8 mouse cellular contexts compared by ENCODE assay signal in genomic region chr6:112489181-112489909, GRCm38 (mm10). TPM values are rescaled to one million over a fixed set of nuclear protein-coding genes. Genes with fewer than 3 reads are reported as not detected.
A peak's percentile ranks its signal among the peaks of the same experiment; 100 is the strongest.
DNase-seq lines count a peak whose midpoint lies in the region; ATAC-seq and TF ChIP-seq lines count a peak whose summit lies in the region.

No protein-coding gene starts in this region.

- peak overlapping the region; percentile 69 for H3K4me2 ChIP-seq in hindbrain, embryonic 13.5 days
- peak overlapping the region; percentile 11; the same call in 1 of the 2 replicates for H3K4me2 ChIP-seq in liver, embryonic 16.5 days (ENCODE audit: low read depth, low read length)

- peak; percentile 42 for ATAC-seq in hindbrain, embryonic 13.5 days (ENCODE audit: low FRiP score)
- no peak for ATAC-seq in liver, embryonic 16.5 days (ENCODE audit: low read depth)

- H3K4me1 ChIP-seq in testis, adult 2 months (ENCODE audit: control insufficient read depth, insufficient read depth, low read length) = peaks cover 14% of the 10 kb centered on the region
- peaks cover 22% of the 10 kb centered on the region for H3K4me1 ChIP-seq in hindbrain, embryonic 13.5 days (replicated peaks)
- no peaks in the 10 kb centered on the region for H3K4me1 ChIP-seq in liver, embryonic 16.5 days (ENCODE audit: control insufficient read depth, low read depth, low read length)

- H3K9ac ChIP-seq in hindbrain, embryonic 13.5 days = peak overlapping the region; percentile 56
- H3K9ac ChIP-seq in liver, embryonic 16.5 days (ENCODE audit: low read depth, low read length) = no peak overlapping the region

- peak overlapping the region; percentile 6 for H3K4me3 ChIP-seq in testis, adult 2 months (ENCODE audit: control insufficient read depth, low read depth, low read length)
- H3K4me3 ChIP-seq in hindbrain, embryonic 13.5 days = peak overlapping the region; percentile 41
- peak overlapping the region; percentile 13; the same call in 1 of the 2 replicates for H3K4me3 ChIP-seq in liver, embryonic 16.5 days (ENCODE audit: low read depth, low read length)

- H3K9me3 ChIP-seq in hindbrain, embryonic 13.5 days = no peaks in the 10 kb centered on the region
- H3K9me3 ChIP-seq in liver, embryonic 16.5 days (replicated peaks; ENCODE audit: control insufficient read depth, low read length) = no peaks in the 10 kb centered on the region

- 5% methylated on average over 72 of the region's 72 CpGs for WGBS in hindbrain, embryonic 13.5 days
- WGBS in liver, embryonic 16.5 days (ENCODE audit: insufficient replicate concordance) = 4% methylated on average over 69 of the region's 72 CpGs

- no peak for TF ChIP-seq CTCF in testis, adult 2 months (IDR thresholded peaks at IDR 0.05; ENCODE audit: control insufficient read depth, insufficient read depth, insufficient replicate concordance, low read depth, low read length)

- no peak for TF ChIP-seq POLR2A in testis, adult 2 months (IDR thresholded peaks at IDR 0.05; ENCODE audit: control insufficient read depth, low read depth, low read length)

- H3K36me3 ChIP-seq in testis, adult 2 months (ENCODE audit: control insufficient read depth, insufficient read depth, low read length) = no peaks in the 10 kb centered on the region
- no peaks in the 10 kb centered on the region for H3K36me3 ChIP-seq in hindbrain, embryonic 13.5 days
- no peaks in the 10 kb centered on the region for H3K36me3 ChIP-seq in liver, embryonic 16.5 days (ENCODE audit: control insufficient read depth, insufficient read depth)

- peak; percentile 68 for DNase-seq in adrenal gland, adult 2 months
- no peak for DNase-seq in adrenal gland, postnatal 4 days (ENCODE audit: low spot score in 2 of 2)
- no peak for DNase-seq in testis, postnatal 14 days (ENCODE audit: low spot score)
- peak; percentile 62 for DNase-seq in testis, postnatal 10 days (ENCODE audit: low spot score)
- DNase-seq in cerebellum, adult 8-10 months = no peak

- no peaks in the 10 kb centered on the region for H3K27me3 ChIP-seq in testis, adult 2 months (ENCODE audit: control insufficient read depth, insufficient read depth, low read length)
- H3K27me3 ChIP-seq in hindbrain, embryonic 13.5 days = peaks cover 77% of the 10 kb centered on the region
- H3K27me3 ChIP-seq in liver, embryonic 16.5 days (ENCODE audit: control insufficient read depth, insufficient read depth, low read depth, low read length) = peaks cover 33% of the 10 kb centered on the region

- H3K27ac ChIP-seq in testis, adult 2 months (ENCODE audit: control insufficient read depth, insufficient read depth, low read depth, low read length) = 0 out of 2 replicates have a peak overlapping the region, but pooled peaks have one; percentile 37
- H3K27ac ChIP-seq in hindbrain, embryonic 13.5 days = no peak overlapping the region
- no peak overlapping the region for H3K27ac ChIP-seq in liver, embryonic 16.5 days (ENCODE audit: low read length)

RNA-seq across cellular contexts. Expression of gene Oxtr, which starts 0.4 kb away (rescaled TPM):
- total RNA-seq in adrenal gland, adult 2 months (2021) = 100 to 1,000 TPM in 1 of 2 experiments, 10 to 100 TPM in 1; 21.0 to 333 TPM
- 98.5 and 193 TPM in 2 replicates for polyA plus RNA-seq in adrenal gland, adult 2 months (2012; rRNA removed)
- total RNA-seq in adrenal gland, postnatal 4 days (2021) = 10 to 100 TPM; 53.4 to 66.5 TPM
- polyA plus RNA-seq in testis, adult 2 months (2012; rRNA removed) = 2.5 and 2.6 TPM in 2 replicates
- polyA plus RNA-seq in hindbrain, embryonic 13.5 days (2015; fragmentation: Nextera tagmentation; extraction: Ambion mirVana) = 0.51 and 0.56 TPM in 2 replicates
- 0.08 TPM in 1 of 2 replicates, not detected in the other for polyA plus RNA-seq in liver, embryonic 16.5 days (2015; fragmentation: Nextera tagmentation; extraction: Ambion mirVana)

RNA-seq across cellular contexts. Expression of gene Cav3, which starts 30.0 kb away (rescaled TPM):
- total RNA-seq in adrenal gland, adult 2 months (2021) = not detected
- 0.08 TPM in 1 of 2 replicates, not detected in the other for polyA plus RNA-seq in adrenal gland, adult 2 months (2012; rRNA removed)
- 1 to 10 TPM; 2.8 to 7.4 TPM for total RNA-seq in adrenal gland, postnatal 4 days (2021)
- 0.14 and 0.17 TPM in 2 replicates for polyA plus RNA-seq in testis, adult 2 months (2012; rRNA removed)
- polyA plus RNA-seq in hindbrain, embryonic 13.5 days (2015; fragmentation: Nextera tagmentation; extraction: Ambion mirVana) = 0.17 and 0.23 TPM in 2 replicates
- polyA plus RNA-seq in liver, embryonic 16.5 days (2015; fragmentation: Nextera tagmentation; extraction: Ambion mirVana) = 1.3 and 2.5 TPM in 2 replicates

Comparison
In these comparisons a context has a peak if more than half of its experiments do, and no peak if none do; other contexts are left out.
1. DNase-seq: peak in adrenal gland, adult 2 months (single experiment) and testis, postnatal 10 days (single experiment); none in adrenal gland, postnatal 4 days (0 of 2), testis, postnatal 14 days (single experiment) and cerebellum, adult 8-10 months (single experiment).
2. RNA of gene Oxtr, which starts 0.4 kb away (polyA plus RNA-seq): 98.5 to 193 TPM in adrenal gland, adult 2 months; 2.5 to 2.6 TPM in testis, adult 2 months, 0.51 to 0.56 TPM in hindbrain, embryonic 13.5 days and 0.08 TPM in liver, embryonic 16.5 days; every median in the first group is over 10 times any median in the second.
3. Peak in every context shown above with its lines, with median percentiles within 50 percentile points of each other: H3K4me3 ChIP-seq.